Mouse (Mus musculus): ENCODE results near the gene Bahd1. TPM values are rescaled to one million over a fixed set of nuclear protein-coding genes. Genes with fewer than 3 reads are reported as not detected.

Gene Bahd1
- polyA plus RNA-seq, 1 experiment, result 11.3 TPM

Other genes starting within 250 kb of the Bahd1 start
- 1.5 and 1.9 TPM in 2 replicates for gene Pak6, start 237.1 kb upstream of the Bahd1 start, polyA plus RNA-seq (2012; rRNA removed)
- gene Ankrd63, start 196.4 kb upstream of the Bahd1 start, polyA plus RNA-seq (2012; rRNA removed), result 0.46 and 0.64 TPM in 2 replicates
- gene Plcb2, start 171.9 kb upstream of the Bahd1 start, polyA plus RNA-seq (2012; rRNA removed), result 3.2 and 7.5 TPM in 2 replicates
- 9.0 and 9.5 TPM in 2 replicates for gene Inafm2, start 154.6 kb upstream of the Bahd1 start, polyA plus RNA-seq (2012; rRNA removed)
- gene Ccdc9b, start 137.7 kb upstream of the Bahd1 start, polyA plus RNA-seq (2012; rRNA removed), result 5.5 and 6.2 TPM in 2 replicates
- gene Phgr1, start 127.6 kb upstream of the Bahd1 start, polyA plus RNA-seq (2012; rRNA removed), result 2,336 and 2,390 TPM in 2 replicates
- 2.8 and 3.1 TPM in 2 replicates for gene Disp2, start 120.7 kb upstream of the Bahd1 start, polyA plus RNA-seq (2012; rRNA removed)
- gene Knstrn, start 86.4 kb upstream of the Bahd1 start, polyA plus RNA-seq (2012; rRNA removed), result 11.2 and 15.6 TPM in 2 replicates
- 32.8 and 37.9 TPM in 2 replicates for gene Ivd, start 38.4 kb upstream of the Bahd1 start, polyA plus RNA-seq (2012; rRNA removed)
- 3.6 and 3.8 TPM in 2 replicates for gene Chst14, start 26.1 kb downstream of the Bahd1 start, polyA plus RNA-seq (2012; rRNA removed)
- 12.4 and 16.0 TPM in 2 replicates for gene Ccdc32, start 129.0 kb downstream of the Bahd1 start, polyA plus RNA-seq (2012; rRNA removed)
- 2.3 and 4.0 TPM in 2 replicates for gene Rpusd2, start 134.4 kb downstream of the Bahd1 start, polyA plus RNA-seq (2012; rRNA removed)
- 0.43 and 1.1 TPM in 2 replicates for gene Knl1, start 146.7 kb downstream of the Bahd1 start, polyA plus RNA-seq (2012; rRNA removed)
- gene Rad51, start 212.4 kb downstream of the Bahd1 start, polyA plus RNA-seq (2012; rRNA removed), result 23.0 and 25.3 TPM in 2 replicates

Data from large intestine, adult 2 months (tissue).